ENCODE assay signal across 13 mouse cellular contexts in the genomic region with DNA sequence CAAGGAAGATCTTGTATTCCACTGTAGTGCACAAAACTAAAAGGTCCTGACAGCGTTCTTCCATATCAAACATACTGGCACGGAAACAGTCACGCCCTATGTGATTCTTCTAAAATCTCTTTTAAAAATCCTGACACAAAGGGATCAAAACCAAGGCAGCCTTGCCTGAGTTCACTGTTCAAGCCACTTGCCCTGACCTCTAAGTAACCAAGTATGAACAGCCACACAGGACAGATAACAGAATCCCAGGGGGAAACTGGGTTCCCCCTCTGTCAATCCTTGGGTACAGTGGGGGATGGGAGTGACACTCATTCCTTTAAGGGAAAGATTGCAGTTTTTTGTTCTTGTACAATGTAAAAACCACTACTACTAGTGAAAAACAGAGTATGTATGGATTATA.
"Had no signal": no experiment of that assay in that cellular context is flagged by ENCODE, and none has a peak within 500 bp of the region (broad histone marks: within the 10 kb centered on the region; RNA-seq: fewer than 3 reads in every experiment).

No protein-coding gene starts in this region.

- H3K9ac ChIP-seq: lung, embryonic 15.5 days; midbrain, embryonic 12.5 days; midbrain, embryonic 15.5 days; neural tube, embryonic 12.5 days; stomach, embryonic 15.5 days had no signal

- H3K9me3 ChIP-seq: lung, embryonic 15.5 days; midbrain, embryonic 12.5 days; midbrain, embryonic 15.5 days; neural tube, embryonic 12.5 days; stomach, embryonic 15.5 days had no signal

- H3K4me2 ChIP-seq: lung, embryonic 15.5 days; midbrain, embryonic 12.5 days; midbrain, embryonic 15.5 days; neural tube, embryonic 12.5 days; stomach, embryonic 15.5 days had no signal

- H3K36me3 ChIP-seq: midbrain, embryonic 15.5 days; stomach, embryonic 15.5 days had no signal

- ATAC-seq: midbrain, embryonic 15.5 days had no signal

- H3K27me3 ChIP-seq: lung, embryonic 15.5 days; midbrain, embryonic 12.5 days; midbrain, embryonic 15.5 days; neural tube, embryonic 12.5 days; stomach, embryonic 15.5 days had no signal

- H3K4me1 ChIP-seq: lung, embryonic 15.5 days; stomach, embryonic 15.5 days had no signal

- H3K27ac ChIP-seq: lung, embryonic 15.5 days; macrophage; midbrain, embryonic 12.5 days; midbrain, embryonic 15.5 days; neural tube, embryonic 12.5 days; stomach, embryonic 15.5 days; stomach, postnatal 0 days had no signal

- DNase-seq: lung, adult 2 months; right cerebral cortex, postnatal 14 days; thymus, adult 2 months; thymus, postnatal 25 days; thymus, postnatal 4 days had no signal

- H3K4me3 ChIP-seq: lung, embryonic 15.5 days; megakaryocyte, embryonic 14.5 days; midbrain, embryonic 12.5 days; midbrain, embryonic 15.5 days; neural tube, embryonic 12.5 days; stomach, embryonic 15.5 days had no signal
